Mouse (Mus musculus): ENCODE measurements around the gene Pax7. TPM values are rescaled to one million over a fixed set of nuclear protein-coding genes. Genes with fewer than 3 reads are reported as not detected.

The Pax7 gene
- polyA plus RNA-seq, 1 experiment from 2014 or later: 0.03 TPM

DNA sequence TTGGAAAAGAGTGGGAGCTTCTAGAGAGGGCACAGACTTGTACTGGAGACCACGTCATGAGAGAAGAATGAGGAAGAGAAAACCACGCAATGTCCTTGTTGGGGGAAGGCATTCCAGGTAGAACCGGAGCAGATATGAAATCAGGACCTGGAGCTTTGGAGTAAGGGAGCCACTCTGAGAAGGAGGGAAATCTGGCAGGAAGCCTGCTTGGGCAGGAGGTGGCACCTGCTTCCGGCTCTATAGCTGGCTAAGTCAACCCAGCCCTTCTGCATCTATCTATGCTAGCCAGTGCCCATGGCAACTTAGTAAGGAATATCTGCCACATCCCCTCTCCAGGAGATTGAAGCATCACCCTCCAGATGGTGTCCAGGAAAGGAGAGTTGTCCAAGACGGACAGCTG is 127.3 kb downstream of the Pax7 start:
- Histone ChIP-seq H3K27ac (replicated peaks) (no peak overlapping the region), H3K36me3 (replicated peaks) (no peaks in the 10 kb centered on the region), H3K9me3 (replicated peaks) (no peaks in the 10 kb centered on the region), H3K4me2 (no peak overlapping the region), H3K4me3 (replicated peaks) (no peak overlapping the region), H3K4me1 (replicated peaks) (no peaks in the 10 kb centered on the region), H3K9ac (no peak overlapping the region), H3K27me3 (no peaks in the 10 kb centered on the region)
- ATAC-seq (ENCODE audit: insufficient read depth): no peak
- WGBS (ENCODE audit: insufficient replicate concordance): 56% methylated on average over 5 of the region's 5 CpGs

GRCm38 (mm10) chr4:139703468-139703867 is 129.9 kb downstream of the Pax7 start:
- no peak for ATAC-seq (ENCODE audit: insufficient read depth)
- no peaks in the 10 kb centered on the region for H3K4me1 ChIP-seq (replicated peaks)
- no peak overlapping the region for H3K4me3 ChIP-seq (replicated peaks)
- H3K9ac ChIP-seq: no peak overlapping the region
- H3K4me2 ChIP-seq: no peak overlapping the region
- no peaks in the 10 kb centered on the region for H3K9me3 ChIP-seq (replicated peaks)
- no peak overlapping the region for H3K27ac ChIP-seq (replicated peaks)
- WGBS (ENCODE audit: insufficient replicate concordance): 68% methylated on average over 11 of the region's 11 CpGs
- no peaks in the 10 kb centered on the region for H3K27me3 ChIP-seq
- H3K36me3 ChIP-seq (replicated peaks): no peaks in the 10 kb centered on the region

- no peak overlapping the region for H3K4me2 ChIP-seq
- WGBS (ENCODE audit: insufficient replicate concordance): 35% methylated on average over 4 of the region's 4 CpGs
- no peaks in the 10 kb centered on the region for H3K36me3 ChIP-seq (replicated peaks)
- no peaks in the 10 kb centered on the region for H3K4me1 ChIP-seq (replicated peaks)
- no peak overlapping the region for H3K9ac ChIP-seq
- H3K27ac ChIP-seq (replicated peaks): no peak overlapping the region
- ATAC-seq (ENCODE audit: insufficient read depth): no peak
- H3K27me3 ChIP-seq: 0 out of 2 replicates have a peak, but pooled peaks cover under 1% of the 10 kb centered on the region
- H3K4me3 ChIP-seq (replicated peaks): no peak overlapping the region
- no peaks in the 10 kb centered on the region for H3K9me3 ChIP-seq (replicated peaks)
These were observed 130.4 kb downstream of the Pax7 start for GRCm38 (mm10) chr4:139702914-139703313.

DNA sequence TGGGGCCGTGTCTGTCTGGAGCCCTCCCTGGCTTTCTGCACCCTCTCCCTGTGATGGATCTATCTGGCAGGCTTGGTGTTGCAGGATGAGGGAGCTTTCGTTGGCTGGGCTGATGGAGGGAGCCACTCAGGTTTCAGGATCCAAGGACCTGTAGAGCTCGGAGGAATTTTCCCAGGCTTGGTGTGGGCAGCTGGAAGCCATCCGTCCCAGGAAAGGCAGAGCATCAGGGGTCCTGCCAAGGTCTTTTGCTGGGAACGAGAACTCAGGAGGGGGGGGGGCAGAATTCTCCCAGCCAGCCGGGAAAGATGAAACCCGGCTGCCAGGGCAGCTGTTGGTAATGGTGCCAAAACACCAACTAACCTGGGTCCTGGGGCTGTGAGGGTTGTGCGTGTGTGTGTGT is 134.7 kb downstream of the Pax7 start:
- Histone ChIP-seq H3K4me3 (replicated peaks) (no peak overlapping the region), H3K9ac (no peak overlapping the region), H3K9me3 (replicated peaks) (no peaks in the 10 kb centered on the region), H3K27ac (replicated peaks) (no peak overlapping the region), H3K27me3 (peaks cover 7% of the 10 kb centered on the region; the same call in 1 of the 2 replicates), H3K4me1 (replicated peaks) (no peaks in the 10 kb centered on the region), H3K36me3 (replicated peaks) (no peaks in the 10 kb centered on the region), H3K4me2 (no peak overlapping the region)
- ATAC-seq (ENCODE audit: insufficient read depth): no peak
- 58% methylated on average over 8 of the region's 8 CpGs for WGBS (ENCODE audit: insufficient replicate concordance)

DNA sequence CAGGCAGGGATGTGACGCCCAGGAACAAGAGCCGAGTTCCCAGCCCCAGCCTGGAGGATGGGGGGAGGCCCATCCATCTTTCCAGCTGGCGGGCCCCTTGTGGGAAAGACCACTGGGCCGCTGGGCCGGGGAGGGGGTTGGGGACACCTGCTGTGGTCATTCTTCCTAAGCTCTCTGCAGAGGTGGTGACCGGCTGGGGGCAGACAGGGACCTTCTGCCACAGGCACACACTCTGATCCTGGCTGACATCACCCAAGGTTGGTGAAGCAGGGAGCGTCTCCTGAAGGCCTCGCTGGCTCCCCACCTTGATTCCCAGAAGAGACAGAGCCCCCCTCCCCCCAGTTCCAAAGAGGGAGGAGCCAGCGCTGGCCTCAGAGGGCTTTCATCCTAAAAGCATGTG is 135.6 kb downstream of the Pax7 start:
- no peaks in the 10 kb centered on the region for H3K36me3 ChIP-seq (replicated peaks)
- WGBS (ENCODE audit: insufficient replicate concordance): 15% methylated on average over 9 of the region's 9 CpGs
- no peak overlapping the region for H3K4me3 ChIP-seq (replicated peaks)
- no peak overlapping the region for H3K4me2 ChIP-seq
- H3K4me1 ChIP-seq (replicated peaks): no peaks in the 10 kb centered on the region
- H3K27me3 ChIP-seq: peaks cover 11% of the 10 kb centered on the region; the same call in 1 of the 2 replicates
- no peak overlapping the region for H3K9ac ChIP-seq
- no peak for ATAC-seq (ENCODE audit: insufficient read depth)
- H3K9me3 ChIP-seq (replicated peaks): no peaks in the 10 kb centered on the region
- H3K27ac ChIP-seq (replicated peaks): no peak overlapping the region

DNA sequence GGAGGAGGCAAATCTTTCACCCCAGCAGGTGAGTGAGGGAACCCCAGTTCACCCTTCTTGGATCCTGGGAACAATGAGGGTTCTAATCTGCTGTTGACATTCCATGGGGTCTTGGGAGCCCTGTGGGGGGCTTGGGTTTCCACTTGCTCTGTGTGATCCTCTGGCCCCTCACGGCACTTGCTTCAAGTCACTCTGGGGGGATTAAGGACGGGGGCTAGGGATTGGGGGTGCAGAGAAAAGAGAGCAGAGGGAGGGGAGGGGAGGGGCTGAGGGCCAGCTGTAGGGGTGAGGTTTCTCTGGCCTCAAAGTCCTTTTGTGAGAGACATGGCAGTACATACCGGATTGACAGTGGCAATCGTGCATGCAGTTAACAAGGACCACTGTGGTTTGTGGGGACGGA is 140.0 kb downstream of the Pax7 start:
- peaks cover 12% of the 10 kb centered on the region; the same call in 1 of the 2 replicates for H3K27me3 ChIP-seq
- no peak for ATAC-seq (ENCODE audit: insufficient read depth)
- no peaks in the 10 kb centered on the region for H3K36me3 ChIP-seq (replicated peaks)
- no peak overlapping the region for H3K27ac ChIP-seq (replicated peaks)
- H3K4me2 ChIP-seq: no peak overlapping the region
- H3K4me3 ChIP-seq (replicated peaks): no peak overlapping the region
- H3K9ac ChIP-seq: no peak overlapping the region
- no peaks in the 10 kb centered on the region for H3K4me1 ChIP-seq (replicated peaks)
- H3K9me3 ChIP-seq (replicated peaks): no peaks in the 10 kb centered on the region
- WGBS (ENCODE audit: insufficient replicate concordance): 41% methylated on average over 5 of the region's 5 CpGs

GRCm38 (mm10) chr4:139689627-139690269 is 143.6 kb downstream of the Pax7 start:
- H3K4me2 ChIP-seq: no peak overlapping the region
- no peak overlapping the region for H3K27ac ChIP-seq (replicated peaks)
- WGBS (ENCODE audit: insufficient replicate concordance): 17% methylated on average over 7 of the region's 7 CpGs
- H3K4me1 ChIP-seq (replicated peaks): no peaks in the 10 kb centered on the region
- ATAC-seq (ENCODE audit: insufficient read depth): no peak
- H3K4me3 ChIP-seq (replicated peaks): no peak overlapping the region
- H3K9ac ChIP-seq: no peak overlapping the region
- no peaks in the 10 kb centered on the region for H3K9me3 ChIP-seq (replicated peaks)
- no peaks in the 10 kb centered on the region for H3K36me3 ChIP-seq (replicated peaks)
- peaks cover 8% of the 10 kb centered on the region; the same call in 1 of the 2 replicates for H3K27me3 ChIP-seq

GRCm38 (mm10) chr4:139688058-139688457 is 145.3 kb downstream of the Pax7 start:
- Histone ChIP-seq H3K36me3 (replicated peaks) (no peaks in the 10 kb centered on the region), H3K4me1 (replicated peaks) (no peaks in the 10 kb centered on the region), H3K4me2 (no peak overlapping the region), H3K4me3 (replicated peaks) (no peak overlapping the region), H3K27me3 (0 out of 2 replicates have a peak, but pooled peaks cover 4% of the 10 kb centered on the region), H3K9ac (no peak overlapping the region), H3K9me3 (replicated peaks) (no peaks in the 10 kb centered on the region), H3K27ac (replicated peaks) (no peak overlapping the region)
- WGBS (ENCODE audit: insufficient replicate concordance): 56% methylated on average over 9 of the region's 9 CpGs
- ATAC-seq (ENCODE audit: insufficient read depth): no peak

Other genes with a start within 250 kb of the Pax7 start
- not detected in 2 replicates for gene Gm21969, start 230.3 kb downstream of the Pax7 start, polyA plus RNA-seq (2015; fragmentation: Nextera tagmentation; extraction: Ambion mirVana)
- 85.0 and 99.8 TPM in 2 replicates for gene Aldh4a1, start 210.7 kb downstream of the Pax7 start, polyA plus RNA-seq (2015; fragmentation: Nextera tagmentation; extraction: Ambion mirVana)
- gene Tas1r2, start 180.0 kb downstream of the Pax7 start, polyA plus RNA-seq (2015; fragmentation: Nextera tagmentation; extraction: Ambion mirVana): not detected in 2 replicates
- 0.52 and 0.71 TPM in 2 replicates for gene Klhdc7a, start 134.5 kb upstream of the Pax7 start, polyA plus RNA-seq (2015; fragmentation: Nextera tagmentation; extraction: Ambion mirVana)